Mouse (Mus musculus): Measurements from ENCODE around the gene Gm34653.
"Not testable (repeated sequence)": the region's sequence is repeated elsewhere in the genome, so short reads cannot be mapped to it uniquely, and the experiment has no call there.

Gm34653 gene

DNA sequence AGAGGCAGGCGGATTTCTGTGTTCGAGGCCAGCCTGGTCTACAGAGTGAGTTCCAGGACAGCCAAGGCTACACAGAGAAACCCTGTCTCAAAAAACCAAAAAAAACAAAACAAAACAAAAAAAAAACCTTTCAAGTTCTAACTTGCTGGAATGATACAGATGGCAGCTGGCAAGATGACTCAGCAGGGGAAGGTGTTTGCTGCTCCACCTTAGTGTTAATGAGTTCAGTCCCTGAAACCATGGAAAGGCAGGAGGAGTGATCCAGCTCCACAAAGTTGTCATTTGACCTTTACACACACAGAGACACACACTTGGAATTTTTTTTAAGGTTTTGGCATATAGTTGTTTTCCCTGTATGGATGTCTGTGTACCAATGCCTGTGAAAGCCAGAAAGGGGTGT is 16.9 kb upstream of the Gm34653 start:
- not testable (repeated sequence) for DNase-seq (ENCODE audit: low spot score in 2 of 2)

DNA sequence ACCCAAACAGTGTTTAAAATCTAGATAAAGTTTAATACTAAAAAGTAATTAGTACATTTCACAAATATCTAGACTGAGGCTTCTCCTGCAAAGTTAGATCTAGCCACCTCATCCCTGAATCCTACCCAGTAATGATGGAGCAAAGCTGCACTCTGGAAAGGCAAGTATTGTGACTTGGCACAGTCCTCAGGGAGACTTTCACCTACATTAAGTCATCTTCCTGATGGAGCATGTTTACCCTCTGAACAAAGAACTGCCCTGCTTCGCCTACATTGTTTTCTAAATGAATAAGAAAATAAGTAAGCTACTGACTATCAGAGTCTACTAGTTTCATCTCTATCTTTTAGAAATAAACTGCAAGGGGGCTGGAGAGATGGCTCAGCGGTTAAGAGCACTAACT is 14.3 kb upstream of the Gm34653 start:
- no peak for DNase-seq (ENCODE audit: low spot score in 2 of 2)

DNA sequence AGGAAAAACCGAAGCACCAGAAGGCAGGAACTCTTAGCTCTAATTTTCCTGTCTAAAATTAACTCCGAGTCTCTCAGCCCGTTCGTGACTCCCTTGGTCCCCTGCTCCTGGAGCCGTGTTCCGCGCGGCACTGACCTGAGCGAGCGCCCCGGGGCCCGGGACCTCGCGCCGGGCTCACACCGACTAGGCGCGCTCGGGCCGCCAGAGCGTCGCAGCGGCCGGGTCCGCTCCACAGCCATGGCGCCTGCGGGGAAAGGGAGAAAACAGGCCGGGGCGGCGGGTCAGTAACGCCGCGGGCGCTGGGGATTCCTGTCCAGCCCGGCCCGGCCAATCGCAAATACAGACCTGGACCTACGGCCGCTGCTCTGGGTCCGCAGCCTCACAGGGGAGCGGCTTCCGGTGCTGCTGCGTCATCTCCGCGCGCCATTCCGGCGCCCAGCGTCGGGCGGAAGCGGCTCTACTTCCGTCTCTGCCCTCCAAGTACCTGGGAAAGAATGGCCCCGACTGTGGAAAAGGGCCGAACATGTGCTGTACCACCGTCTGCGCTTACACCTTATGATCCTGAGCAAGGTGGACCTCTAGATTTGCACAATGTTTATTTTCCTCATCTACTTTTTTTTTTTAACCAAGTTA is 6.9 kb upstream of the Gm34653 start, which contains the start of gene Fbxw2:
TSS of gene Fbxw2 (minus strand) at position 485 of the 633 bp plus-strand sequence.
- DNase-seq (ENCODE audit: low spot score in 2 of 2) = peak; percentile 88 to 94

DNA sequence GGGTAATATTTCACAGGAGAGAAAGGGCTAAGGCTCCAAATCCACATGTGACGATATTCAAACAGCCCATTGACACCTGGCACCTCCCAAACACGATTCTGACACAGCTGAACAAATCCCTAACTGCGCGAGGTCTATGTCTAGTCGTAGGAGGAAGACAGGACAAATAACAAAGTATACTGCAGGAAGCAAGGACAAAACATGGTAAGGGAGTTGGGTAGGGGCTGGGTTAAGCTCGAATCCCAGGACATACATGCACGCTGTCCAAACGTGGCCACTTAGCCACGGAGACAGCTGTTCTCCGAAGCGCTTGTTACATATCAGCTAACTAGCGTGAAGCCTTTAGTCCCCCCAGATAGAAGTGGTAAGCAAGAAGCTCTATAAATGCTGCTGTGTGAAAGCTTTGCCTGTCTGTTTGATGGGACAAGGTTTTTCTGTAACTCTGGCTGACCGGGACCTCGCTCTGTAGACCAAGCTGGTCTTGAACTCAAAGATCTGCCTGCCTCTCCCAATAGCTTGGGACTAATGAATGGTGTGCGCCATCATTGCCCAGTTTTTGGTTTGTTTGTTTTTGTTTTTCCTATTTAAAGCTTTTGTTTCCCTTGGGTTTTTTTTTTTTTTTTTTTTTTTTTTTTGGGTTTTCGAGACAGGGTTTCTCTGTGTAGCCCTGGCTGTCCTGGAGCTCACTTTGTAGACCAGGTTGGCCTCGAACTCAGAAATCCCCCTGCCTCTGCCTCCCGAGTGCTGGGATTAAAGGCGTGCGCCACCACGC is 6.2 kb upstream of the Gm34653 start:
- DNase-seq (ENCODE audit: low spot score in 2 of 2) = peak in 1 of 2 experiments; percentile 67

DNA sequence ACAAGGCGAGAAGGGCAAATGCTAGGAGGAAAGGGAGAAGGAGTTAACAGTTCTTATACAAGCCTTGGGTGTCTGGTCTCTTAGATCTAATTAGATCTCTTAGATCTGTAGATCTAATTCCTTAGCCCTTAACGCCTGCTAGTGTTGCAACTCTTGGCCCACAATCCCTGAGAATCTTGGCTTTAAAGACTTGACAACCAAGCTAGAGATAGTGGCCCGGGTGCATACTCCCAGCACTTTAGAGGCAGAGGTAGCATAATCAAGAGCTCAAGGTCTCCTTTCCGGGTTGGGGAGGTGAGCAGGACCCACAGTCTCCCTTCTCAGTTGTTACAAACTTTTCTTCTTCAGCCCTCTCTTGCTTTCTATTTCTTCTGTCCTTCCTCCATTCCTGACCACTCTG is 5.2 kb upstream of the Gm34653 start:
- DNase-seq (ENCODE audit: low spot score in 2 of 2) = no peak

DNA sequence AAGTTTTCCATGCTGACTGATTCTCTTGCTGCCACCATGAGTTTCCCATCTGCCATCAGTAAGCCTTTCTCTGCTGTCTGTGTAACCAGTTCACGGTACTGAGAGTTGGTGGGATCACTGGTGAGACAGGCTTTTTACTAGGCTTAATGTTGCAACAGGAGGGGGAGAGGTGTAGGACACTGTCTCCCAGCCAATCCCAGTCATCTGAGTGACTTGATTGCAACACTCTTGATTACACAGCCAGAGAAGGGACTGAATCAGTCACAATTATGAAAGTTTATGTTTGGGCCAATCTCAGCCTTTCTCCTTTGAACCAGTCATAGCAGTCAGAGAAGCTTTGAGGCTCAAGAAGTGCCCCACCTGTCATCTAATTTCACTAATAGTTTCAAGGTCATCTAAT is 4.8 kb upstream of the Gm34653 start:
- DNase-seq (ENCODE audit: low spot score in 2 of 2) = no peak

DNA sequence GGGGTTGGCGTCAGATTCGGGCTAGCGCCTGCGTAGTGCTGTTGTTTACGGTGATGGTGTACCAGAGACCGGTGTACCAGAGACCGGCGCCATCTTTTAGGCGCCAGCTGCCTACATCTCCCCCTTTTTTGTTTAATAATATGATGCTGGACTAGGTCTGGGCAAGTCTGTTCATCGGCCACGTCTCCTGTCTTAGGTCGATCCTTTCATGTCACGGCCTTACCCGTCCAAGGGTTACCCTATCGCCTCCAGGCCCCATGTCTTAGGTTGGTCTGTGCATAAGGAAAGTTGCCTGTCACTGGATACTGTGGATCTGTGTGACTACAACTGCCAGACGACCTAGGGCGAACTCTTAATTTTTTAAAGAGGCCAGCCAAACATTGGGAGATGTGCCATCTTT is 2.7 kb upstream of the Gm34653 start:
- not testable (repeated sequence) for DNase-seq (ENCODE audit: low spot score in 2 of 2)

DNA sequence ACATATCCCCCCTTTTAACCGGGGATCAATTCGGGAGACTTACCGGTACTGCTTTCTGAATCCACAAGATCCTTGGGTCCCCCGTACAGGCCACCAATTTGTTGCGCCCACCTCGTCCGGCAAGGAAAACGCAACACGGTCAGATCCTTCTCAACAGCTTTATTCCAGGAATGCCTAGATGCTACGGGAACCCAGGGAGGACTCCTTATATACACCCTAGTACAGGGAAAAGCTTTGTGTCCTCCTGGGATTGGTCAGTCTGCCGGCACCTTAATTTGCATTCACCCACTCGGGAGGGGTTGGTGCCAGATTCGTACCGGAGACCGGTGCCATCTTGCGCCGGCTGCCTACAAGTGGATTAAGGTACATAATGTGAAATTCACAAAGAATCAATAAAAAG is 817 bp downstream of the Gm34653 start:
- DNase-seq (ENCODE audit: low spot score in 2 of 2) = no peak

DNA sequence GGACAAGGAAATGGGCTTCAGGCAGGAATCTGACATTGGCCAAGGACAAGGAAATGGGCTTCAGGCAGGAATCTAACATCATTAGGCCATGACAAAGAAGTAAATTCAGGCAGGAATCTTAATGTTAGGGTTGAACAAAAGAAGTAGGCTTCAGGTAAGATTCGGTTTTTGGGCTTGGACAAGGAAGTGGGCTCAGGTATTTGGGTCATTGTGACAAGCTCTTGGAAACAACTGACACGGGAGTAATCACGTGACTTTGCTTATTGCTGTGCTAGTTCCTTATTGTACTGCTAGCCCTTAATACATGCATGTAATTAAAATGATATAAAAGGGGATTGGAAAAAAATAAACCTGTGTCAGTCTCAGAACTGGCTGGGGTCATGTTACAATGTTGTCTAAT is 2.9 kb downstream of the Gm34653 start:
- DNase-seq (ENCODE audit: low spot score in 2 of 2) = no peak

DNA sequence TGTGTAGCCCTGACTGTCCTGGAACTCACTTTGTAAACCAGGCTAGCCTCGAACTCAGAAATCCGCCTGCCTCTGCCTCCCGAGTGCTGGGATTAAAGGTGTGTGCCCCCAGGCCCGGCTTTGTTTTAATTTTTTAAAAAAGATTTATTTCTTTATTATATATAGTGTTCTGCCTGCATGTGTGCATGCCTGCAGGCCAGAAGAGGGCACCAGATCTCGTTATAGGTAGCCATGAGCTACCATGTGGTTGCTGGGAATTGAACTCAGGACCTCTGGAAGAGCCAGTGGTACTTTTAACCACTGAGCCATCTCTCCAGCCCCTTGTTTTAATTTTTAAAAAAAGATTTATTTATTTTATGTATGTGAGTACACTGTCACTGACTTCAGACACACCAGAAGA is 7.3 kb downstream of the Gm34653 start:
- not testable (repeated sequence) for DNase-seq (ENCODE audit: low spot score in 2 of 2)

DNA sequence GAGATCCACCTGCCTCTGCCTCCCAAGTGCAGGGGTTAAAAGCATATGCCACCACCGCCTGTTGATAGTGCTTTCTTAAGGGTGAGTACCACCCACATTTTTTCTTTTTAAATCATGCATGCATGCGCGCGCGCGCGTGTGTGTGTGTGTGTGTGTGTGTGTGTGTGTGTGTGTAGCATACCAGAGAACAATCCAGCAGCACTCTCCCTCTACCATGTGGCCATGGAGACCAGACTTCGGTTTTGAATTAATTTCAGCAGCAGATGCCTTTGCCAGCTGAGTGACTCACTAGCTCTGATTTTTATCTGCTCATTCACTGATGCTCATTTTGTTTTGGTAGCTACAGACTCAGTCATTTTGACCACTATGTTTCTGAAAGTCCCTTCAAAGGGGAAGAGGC is 8.9 kb downstream of the Gm34653 start:
- DNase-seq (ENCODE audit: low spot score in 2 of 2) = no peak

DNA sequence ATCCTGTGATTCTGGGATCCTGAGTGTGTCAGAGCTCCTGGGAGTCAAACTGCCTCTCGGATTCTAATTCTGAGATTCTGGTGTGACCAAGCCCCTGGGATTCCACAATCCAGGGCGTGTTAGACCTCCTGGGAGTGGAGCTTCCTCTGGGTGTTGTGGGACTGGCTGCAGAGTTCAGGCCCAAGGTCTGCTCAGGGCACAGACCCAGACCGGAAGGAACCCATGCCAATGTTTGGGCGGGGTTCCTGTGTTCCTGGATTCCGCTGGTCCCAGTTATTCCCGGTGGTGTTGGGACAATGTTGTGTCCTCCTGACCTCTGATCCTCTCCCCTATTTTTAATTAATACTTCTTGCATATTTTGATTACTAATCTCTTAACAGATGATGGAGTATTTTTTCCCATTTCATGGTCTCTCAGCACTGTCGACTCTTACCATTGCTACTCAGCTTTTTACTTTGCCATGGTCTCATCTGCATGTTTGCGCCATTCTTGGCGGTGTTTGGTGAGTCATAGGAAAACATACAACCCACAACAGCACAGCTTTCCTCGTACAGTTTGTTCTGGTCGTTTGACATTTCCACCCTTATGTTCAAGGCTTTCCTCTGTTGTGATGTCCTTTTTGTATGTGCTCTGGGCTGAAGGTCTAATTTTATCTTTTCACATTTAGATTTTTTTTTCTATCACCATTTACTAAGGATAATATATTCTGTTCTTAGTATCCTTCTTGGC is 10.6 kb downstream of the Gm34653 start:
- DNase-seq (ENCODE audit: low spot score in 2 of 2) = no peak

DNA sequence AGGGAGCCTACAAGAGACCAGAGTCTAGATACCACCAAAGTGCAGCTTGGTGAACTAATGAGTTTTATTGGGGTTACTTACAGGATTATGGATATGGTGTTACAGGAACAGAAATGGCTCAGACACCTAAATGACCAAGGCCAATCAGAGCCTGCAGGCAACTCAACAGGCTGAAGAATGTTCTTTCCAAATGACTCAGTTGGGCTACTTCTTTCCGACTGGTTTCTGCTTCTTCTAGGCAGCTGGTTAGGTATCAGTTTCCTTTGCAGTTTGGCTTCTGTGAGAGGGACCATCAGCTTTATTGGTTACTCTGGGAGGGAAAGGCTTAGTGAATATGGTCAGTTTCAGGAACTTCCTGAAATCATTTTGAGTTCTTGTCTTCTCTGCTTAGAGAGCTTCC is 14.9 kb downstream of the Gm34653 start:
- DNase-seq (ENCODE audit: low spot score in 2 of 2) = no peak

DNA sequence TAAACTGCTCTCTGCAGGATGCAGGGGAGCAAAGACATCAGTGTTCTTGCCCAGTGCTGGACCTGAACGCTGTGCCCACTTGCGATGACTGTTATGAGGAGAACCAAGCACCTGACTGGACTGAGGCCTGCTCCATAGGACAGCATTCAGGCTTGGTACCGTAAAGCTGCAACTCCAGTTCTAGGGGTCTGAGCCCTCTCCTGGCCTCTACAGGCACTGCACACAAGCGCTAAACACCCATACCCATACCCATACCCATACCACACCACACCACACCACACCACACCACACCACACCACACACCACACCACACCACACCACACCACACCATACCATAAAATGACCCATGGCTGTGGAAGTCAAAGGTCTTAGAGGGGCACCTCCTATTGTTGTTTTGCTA is 22.5 kb downstream of the Gm34653 start:
- no peak for DNase-seq (ENCODE audit: low spot score in 2 of 2)

DNA sequence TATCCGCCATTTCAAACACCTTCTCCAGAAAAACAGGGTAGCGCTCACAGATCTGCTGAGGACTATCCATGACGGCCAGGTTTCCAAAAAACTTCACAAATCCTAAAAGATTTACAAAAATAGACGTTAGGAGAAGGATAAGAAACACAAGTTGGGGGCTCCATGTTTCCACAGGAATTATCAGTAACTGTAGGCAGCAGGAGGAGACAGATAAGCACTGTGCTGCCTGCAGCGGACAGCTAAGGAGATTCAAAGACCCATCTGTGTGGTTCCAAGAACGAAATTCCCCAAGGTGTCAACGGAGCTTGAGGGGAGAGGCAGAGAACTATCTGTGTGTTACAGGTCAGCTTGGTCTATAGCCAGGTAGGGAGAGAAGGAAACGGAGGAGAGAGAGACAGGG is 24.9 kb downstream of the Gm34653 start:
- no peak for DNase-seq (ENCODE audit: low spot score in 2 of 2)

DNA sequence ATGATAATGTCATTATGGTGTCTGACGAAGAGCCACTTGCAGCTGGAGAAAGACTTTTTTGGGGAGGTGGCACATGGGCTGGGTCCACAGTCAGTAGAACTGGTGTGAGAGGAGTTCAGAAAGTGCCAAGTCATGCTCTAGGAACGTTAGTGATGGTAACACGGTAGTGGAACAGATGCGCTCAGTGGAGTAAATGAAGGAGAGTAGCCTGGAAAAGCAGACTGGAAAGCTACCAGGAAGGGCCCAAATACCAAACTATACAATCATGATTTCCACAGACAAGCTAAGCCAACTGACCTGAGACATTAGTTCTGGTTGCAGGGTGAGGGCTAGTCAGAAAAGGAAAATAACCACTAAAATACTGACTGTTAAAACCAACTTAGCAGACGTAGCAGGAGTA is 36.9 kb downstream of the Gm34653 start:
- DNase-seq (ENCODE audit: low spot score in 2 of 2) = peak in 1 of 2 experiments; percentile 49

DNA sequence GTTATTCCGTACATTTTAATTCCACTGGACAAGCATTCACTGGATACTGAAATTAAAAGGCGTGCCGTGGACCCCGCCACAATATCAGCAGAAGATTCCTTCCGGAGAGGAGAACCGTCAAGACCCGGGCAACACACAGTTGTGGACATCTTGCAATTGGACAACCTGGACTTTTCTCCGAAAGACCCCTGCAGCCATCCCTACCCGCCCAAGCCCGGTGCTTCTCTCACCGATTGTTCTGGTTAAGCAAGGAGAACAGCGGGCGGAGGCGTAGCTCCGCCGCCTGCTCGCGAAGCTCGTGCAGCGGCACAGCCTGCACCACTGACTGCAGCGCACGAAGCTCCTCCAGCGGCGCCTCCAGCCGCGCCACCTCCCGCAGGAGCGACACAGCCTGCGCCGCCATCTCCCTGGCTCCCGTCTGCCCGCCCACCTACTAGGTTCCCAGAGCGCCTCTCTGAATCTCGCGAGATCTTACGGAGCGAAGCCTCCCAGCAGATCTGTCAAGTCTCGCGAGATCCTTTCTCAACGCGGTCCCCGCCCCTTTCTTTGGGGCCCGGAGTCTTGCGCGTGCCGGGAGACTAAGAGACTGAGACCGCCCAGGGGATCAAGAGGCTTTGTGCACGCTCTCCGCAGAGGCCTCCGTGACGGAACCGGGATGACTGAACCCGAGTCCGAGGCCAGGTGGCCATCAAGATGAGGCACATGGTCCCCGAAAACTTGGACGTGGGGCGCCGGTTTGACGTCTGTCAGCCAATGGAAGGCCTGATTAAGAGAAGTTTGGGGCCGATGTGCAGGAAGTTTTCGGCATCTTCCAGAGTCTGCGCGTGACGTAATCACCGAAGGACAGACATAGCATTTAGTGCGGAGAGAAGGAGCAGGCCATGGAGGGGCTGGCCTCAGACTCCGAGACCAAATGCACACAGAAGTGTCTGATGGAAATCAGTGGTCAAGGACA is 38.0 kb downstream of the Gm34653 start:
- DNase-seq (ENCODE audit: low spot score in 2 of 2) = peak; percentile 94 to 95

DNA sequence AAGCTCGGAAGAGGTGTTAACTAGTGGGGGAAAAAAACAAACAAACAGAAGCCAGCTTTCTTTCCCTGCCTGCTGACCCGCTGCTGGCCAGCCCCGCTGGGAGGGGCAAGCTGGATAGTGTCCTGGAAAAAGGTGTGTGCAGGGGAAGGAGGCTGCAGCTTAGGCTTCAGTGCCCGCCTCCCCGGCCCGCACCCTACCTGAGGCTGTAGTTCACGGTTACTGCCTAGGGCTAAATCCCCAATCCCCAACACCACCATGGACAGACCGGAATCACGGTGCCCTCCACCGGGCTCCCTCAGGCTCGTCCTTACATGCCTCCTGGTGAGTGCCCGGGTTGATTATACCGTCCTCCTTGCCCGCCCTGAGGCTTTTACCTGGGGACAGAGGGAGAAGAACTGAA is 41.5 kb downstream of the Gm34653 start, which contains the start of gene Cutal:
TSS of gene Cutal (plus strand) at position 126 of the 400 bp plus-strand sequence.
- DNase-seq (ENCODE audit: low spot score in 2 of 2) = no peak

DNA sequence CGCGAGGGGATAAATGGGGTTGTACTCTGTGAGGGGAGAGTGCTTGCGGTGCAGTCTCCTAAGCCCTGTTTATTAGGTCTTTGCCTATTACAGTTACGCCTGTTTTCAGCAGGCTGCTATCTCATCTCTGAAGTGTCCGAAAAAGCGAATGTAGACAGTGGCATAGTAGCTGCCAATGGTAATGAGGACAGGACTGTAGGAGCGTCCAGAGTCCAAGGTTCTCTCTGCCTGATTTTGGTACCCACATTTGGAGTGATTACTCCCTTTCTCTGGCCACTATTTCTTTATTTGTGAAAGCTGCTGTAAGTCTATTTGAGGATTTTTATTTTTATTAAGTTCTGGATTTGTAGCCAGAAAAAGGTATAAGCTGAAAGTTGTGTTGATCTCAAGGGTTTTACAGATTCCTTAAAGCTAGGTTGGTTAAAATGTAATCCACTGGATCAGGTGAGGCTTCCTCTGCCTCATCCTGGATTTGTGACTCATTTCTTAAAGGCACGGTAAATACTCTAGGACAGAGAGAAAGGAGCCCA is 42.1 kb downstream of the Gm34653 start, which contains the start of gene Psmd5:
TSS of gene Psmd5 (minus strand) at position 153 of the 530 bp plus-strand sequence.
- DNase-seq (ENCODE audit: low spot score in 2 of 2) = no peak

DNA sequence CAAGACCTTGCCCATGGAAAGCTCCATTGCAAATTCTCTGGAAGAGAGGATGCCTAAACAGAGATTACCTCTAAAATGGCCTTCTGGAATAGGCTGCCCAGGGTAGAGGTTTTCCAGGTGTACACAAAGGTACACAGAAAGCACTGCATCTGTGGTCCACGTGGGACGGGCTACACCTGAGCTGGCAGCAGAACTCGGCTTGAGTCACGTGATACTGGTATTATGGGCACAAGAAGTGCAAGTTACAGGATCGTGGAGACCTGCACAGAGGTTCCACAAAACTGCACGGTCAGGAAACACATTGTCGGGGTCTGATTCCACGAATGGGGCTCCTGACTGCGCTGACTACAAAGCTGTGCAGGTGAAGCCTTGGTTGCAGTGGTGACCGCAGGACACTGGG is 47.2 kb downstream of the Gm34653 start:
- no peak for DNase-seq (ENCODE audit: low spot score in 2 of 2)

DNA sequence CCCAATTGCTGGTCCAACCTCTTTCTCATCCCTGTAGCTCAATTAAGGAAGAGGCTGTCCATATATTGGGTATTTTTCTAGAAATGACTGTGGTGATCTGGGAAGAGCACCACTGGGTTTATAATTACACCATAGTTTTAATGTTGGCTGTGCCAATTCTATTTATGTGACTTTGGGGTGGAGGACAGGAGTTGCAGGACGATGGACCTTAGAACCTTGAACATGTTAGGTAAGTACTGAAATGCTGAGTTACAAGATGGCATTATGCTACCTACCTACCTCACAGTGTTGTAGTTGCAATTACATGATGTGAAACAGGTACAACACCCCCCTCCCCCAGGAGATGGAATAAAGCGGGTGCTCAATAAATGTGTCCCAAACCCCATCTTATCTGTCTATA is 50.0 kb downstream of the Gm34653 start:
- DNase-seq (ENCODE audit: low spot score in 2 of 2) = no peak
